Mouse (Mus musculus) bone marrow macrophage, adult 2 months (primary cell): ENCODE measurements around the gene Rtn4. TPM values are rescaled to one million over a fixed set of nuclear protein-coding genes. Genes with fewer than 3 reads are reported as not detected.
A peak's percentile ranks its signal among the peaks of the same experiment; 100 is the strongest.

ENCODE experiments used
- H3K27ac ChIP-seq: 2 replicates; pipeline ENCODE4 v1.5.1; 2012; ENCODE audit warnings: low read depth, low read length; ENCODE audit not compliant: insufficient read depth
- H3K4me1 ChIP-seq: 2 replicates; pipeline ENCODE4 v1.6.1; 2012; ENCODE audit warnings: low read length; ENCODE audit not compliant: control insufficient read depth, insufficient read depth
- H3K4me3 ChIP-seq: 2 replicates; pipeline ENCODE4 v1.5.1; 2012; ENCODE audit warnings: mild to moderate bottlenecking, low read length, moderate library complexity; ENCODE audit not compliant: insufficient read depth
- CTCF ChIP-seq: IDR thresholded peaks from 2 replicates; pipeline ENCODE4 v1.5.1; 2012; ENCODE audit warnings: low read depth, mild to moderate bottlenecking, low read length, moderate library complexity
- POLR2A ChIP-seq: IDR thresholded peaks from 2 replicates; pipeline ENCODE4 v1.6.1; 2012; ENCODE audit warnings: mild to moderate bottlenecking, low read depth, low read length, borderline replicate concordance
- polyA plus RNA-seq: library from polyadenylated mRNA; stranded (reverse); fragments of >200 nt; gene quantifications from 2 replicates; pipeline ENCODE4 v1.2.4, GENCODE M21; 2012; ENCODE audit not compliant: missing spikeins, insufficient read depth, insufficient read length

The Rtn4 gene
- polyA plus RNA-seq, 1 experiment = 919 TPM

GRCm38 (mm10) chr11:29679942-29680341, 12.8 kb upstream of the Rtn4 start:
- H3K4me1 ChIP-seq = peaks cover 4% of the 10 kb centered on the region; the same call in 1 of the 2 replicates
- TF ChIP-seq CTCF = no peak
- no peak for TF ChIP-seq POLR2A
- H3K27ac ChIP-seq = no peak overlapping the region
- H3K4me3 ChIP-seq = no peak overlapping the region

GRCm38 (mm10) chr11:29680771-29681170, 12.0 kb upstream of the Rtn4 start:
- TF ChIP-seq CTCF (no peak), POLR2A (no peak)
- Histone ChIP-seq H3K4me1 (peaks cover 4% of the 10 kb centered on the region; the same call in 1 of the 2 replicates), H3K27ac (no peak overlapping the region), H3K4me3 (no peak overlapping the region)

- H3K4me1 ChIP-seq = peaks cover 6% of the 10 kb centered on the region; the same call in 1 of the 2 replicates
- H3K27ac ChIP-seq = no peak overlapping the region
- H3K4me3 ChIP-seq = no peak overlapping the region
- TF ChIP-seq CTCF = no peak
- TF ChIP-seq POLR2A = no peak
Observed at GRCm38 (mm10) chr11:29684272-29684671, 8.5 kb upstream of the Rtn4 start.

GRCm38 (mm10) chr11:29686176-29686575, 6.6 kb upstream of the Rtn4 start:
- Histone ChIP-seq H3K27ac (no peak overlapping the region), H3K4me1 (0 out of 2 replicates have a peak, but pooled peaks cover 2% of the 10 kb centered on the region)
- no peak for TF ChIP-seq POLR2A
- no peak for TF ChIP-seq CTCF

GRCm38 (mm10) chr11:29691556-29691955, 1.2 kb upstream of the Rtn4 start:
- TF ChIP-seq POLR2A = no peak
- no peak for TF ChIP-seq CTCF
- Histone ChIP-seq H3K4me1 (0 out of 2 replicates have a peak, but pooled peaks cover 2% of the 10 kb centered on the region), H3K4me3 (no peak overlapping the region), H3K27ac (peak overlapping the region; percentile 81; the same call in 1 of the 2 replicates)

More at GRCm38 (mm10) chr11:29686176-29686575, 6.6 kb upstream of the Rtn4 start:
- H3K4me3 ChIP-seq = no peak overlapping the region

- Histone ChIP-seq H3K4me1 (0 out of 2 replicates have a peak, but pooled peaks cover 2% of the 10 kb centered on the region), H3K4me3 (peak overlapping the region; percentile 48), H3K27ac (peak overlapping the region; percentile 81)
- TF ChIP-seq CTCF (no peak), POLR2A (no peak)
Observed at GRCm38 (mm10) chr11:29692111-29692682, 550 bp upstream of the Rtn4 start.

- peak; percentile 40 for TF ChIP-seq CTCF
- no peak for TF ChIP-seq POLR2A
Observed at GRCm38 (mm10) chr11:29693576-29694410, 1.0 kb downstream of the Rtn4 start.

GRCm38 (mm10) chr11:29694754-29695153, 2.0 kb downstream of the Rtn4 start:
- Histone ChIP-seq H3K27ac (no peak overlapping the region), H3K4me1 (peaks cover 4% of the 10 kb centered on the region; the same call in 1 of the 2 replicates), H3K4me3 (no peak overlapping the region)
- TF ChIP-seq CTCF = no peak
- TF ChIP-seq POLR2A = no peak

More at GRCm38 (mm10) chr11:29693576-29694410, 1.0 kb downstream of the Rtn4 start:
- Histone ChIP-seq H3K27ac (peak overlapping the region; percentile 85), H3K4me3 (peak overlapping the region; percentile 92), H3K4me1 (peaks cover 4% of the 10 kb centered on the region; the same call in 1 of the 2 replicates)

GRCm38 (mm10) chr11:29702721-29703120, 10.0 kb downstream of the Rtn4 start:
- H3K4me1 ChIP-seq = peaks cover 31% of the 10 kb centered on the region
- H3K4me3 ChIP-seq = no peak overlapping the region
- peak overlapping the region; percentile 4; the same call in 1 of the 2 replicates for H3K27ac ChIP-seq

GRCm38 (mm10) chr11:29705263-29705662, 12.5 kb downstream of the Rtn4 start:
- TF ChIP-seq POLR2A (no peak), CTCF (no peak)

More at GRCm38 (mm10) chr11:29702721-29703120, 10.0 kb downstream of the Rtn4 start:
- TF ChIP-seq CTCF (no peak), POLR2A (no peak)

More at GRCm38 (mm10) chr11:29705263-29705662, 12.5 kb downstream of the Rtn4 start:
- Histone ChIP-seq H3K4me3 (no peak overlapping the region), H3K4me1 (peaks cover 38% of the 10 kb centered on the region), H3K27ac (peak overlapping the region; percentile 72)
